ENCODE assay signal across 27 mouse cellular contexts in genomic region chr2:27187531-27187930, GRCm38 (mm10). TPM values are rescaled to one million over a fixed set of nuclear protein-coding genes. Genes with fewer than 3 reads are reported as not detected.
DNase-seq lines count a peak whose midpoint lies in the region; ATAC-seq lines count a peak whose summit lies in the region.
"Had no signal": no experiment of that assay in that cellular context is flagged by ENCODE, and none has a peak within 500 bp of the region (broad histone marks: within the 10 kb centered on the region; RNA-seq: fewer than 3 reads in every experiment).

No protein-coding gene starts in this region.

- H3K4me1 ChIP-seq in heart, embryonic 13.5 days: peaks cover 30% of the 10 kb centered on the region
- H3K4me1 ChIP-seq in hindbrain, embryonic 14.5 days (replicated peaks; ENCODE audit: control insufficient read depth, insufficient read depth, low read length): no peaks in the 10 kb centered on the region
- H3K4me1 ChIP-seq: midbrain, embryonic 13.5 days had no signal

- H3K27ac ChIP-seq in heart, embryonic 13.5 days (replicated peaks): 0 out of 2 replicates have a peak overlapping the region, but pooled peaks have one; percentile 3
- H3K27ac ChIP-seq in hindbrain, embryonic 14.5 days: no peak overlapping the region
- H3K27ac ChIP-seq: embryonic facial prominence, embryonic 15.5 days; heart, adult 2 months; hindbrain, postnatal 0 days; kidney, postnatal 0 days; limb, embryonic 13.5 days; midbrain, embryonic 13.5 days; neural tube, embryonic 15.5 days had no signal

- H3K9ac ChIP-seq in heart, embryonic 13.5 days: no peak overlapping the region
- no peak overlapping the region for H3K9ac ChIP-seq in hindbrain, embryonic 14.5 days
- H3K9ac ChIP-seq: embryonic facial prominence, embryonic 15.5 days; limb, embryonic 13.5 days; midbrain, embryonic 13.5 days; neural tube, embryonic 15.5 days had no signal

- H3K27me3 ChIP-seq in heart, embryonic 13.5 days (replicated peaks): peaks cover 21% of the 10 kb centered on the region
- no peaks in the 10 kb centered on the region for H3K27me3 ChIP-seq in hindbrain, embryonic 14.5 days (ENCODE audit: control insufficient read depth, insufficient read depth, low read length)
- H3K27me3 ChIP-seq: embryonic facial prominence, embryonic 15.5 days; limb, embryonic 13.5 days; midbrain, embryonic 13.5 days; neural tube, embryonic 15.5 days had no signal

- DNase-seq in heart, adult 9 months (ENCODE audit: low spot score in 2 of 2): no peak
- peak; percentile 87 for DNase-seq in A20 (ENCODE audit: low read depth, low spot score)
- DNase-seq in CD8-positive naive resting alpha-beta T cell, adult 2 months (ENCODE audit: low read depth in 2 of 2, low spot score in 2 of 2): peak; percentile 12 to 24
- no peak for DNase-seq in testis, postnatal 14 days (ENCODE audit: low spot score)
- no peak for DNase-seq in hindbrain, embryonic 14.5 days (ENCODE audit: low spot score)
- no peak for DNase-seq in layer of hippocampus, postnatal 36 days
- DNase-seq: cerebellum, adult 18-20 months; cerebellum, postnatal 25 days; gastrocnemius, postnatal 14 days; heart, adult 2 months; heart, postnatal 36 days; kidney, adult 18-20 months; lung, postnatal 10 days; right cerebral cortex, postnatal 25 days; thymus, postnatal 4 days had no signal

- no peaks in the 10 kb centered on the region for H3K9me3 ChIP-seq in heart, embryonic 13.5 days
- H3K9me3 ChIP-seq in hindbrain, embryonic 14.5 days (ENCODE audit: control insufficient read depth, low read length): no peaks in the 10 kb centered on the region
- H3K9me3 ChIP-seq: embryonic facial prominence, embryonic 15.5 days; G1E; limb, embryonic 13.5 days; midbrain, embryonic 13.5 days; neural tube, embryonic 15.5 days had no signal

- H3K4me2 ChIP-seq in heart, embryonic 13.5 days: no peak overlapping the region
- H3K4me2 ChIP-seq in hindbrain, embryonic 14.5 days (replicated peaks): no peak overlapping the region
- H3K4me2 ChIP-seq: embryonic facial prominence, embryonic 15.5 days; limb, embryonic 13.5 days; midbrain, embryonic 13.5 days; neural tube, embryonic 15.5 days had no signal

- peaks cover 18% of the 10 kb centered on the region for H3K36me3 ChIP-seq in heart, embryonic 13.5 days
- H3K36me3 ChIP-seq in hindbrain, embryonic 14.5 days (replicated peaks; ENCODE audit: control insufficient read depth, insufficient read depth): no peaks in the 10 kb centered on the region
- H3K36me3 ChIP-seq: embryonic facial prominence, embryonic 15.5 days; G1E; limb, embryonic 13.5 days; midbrain, embryonic 13.5 days; neural tube, embryonic 15.5 days had no signal

- ATAC-seq in heart, embryonic 13.5 days (ENCODE audit: extremely low read depth, insufficient number of reproducible peaks, low FRiP score, low TSS enrichment): no peak
- ATAC-seq in megakaryocyte, adult 5-6 weeks (ENCODE audit: poor library complexity, severe bottlenecking): peak; percentile 40
- ATAC-seq in hindbrain, embryonic 14.5 days (ENCODE audit: low FRiP score): no peak
- ATAC-seq: hindbrain, postnatal 0 days; midbrain, embryonic 13.5 days had no signal

- WGBS in heart, embryonic 13.5 days: 48% methylated on average over 6 of the region's 6 CpGs
- 89% methylated on average over 6 of the region's 6 CpGs for WGBS in hindbrain, embryonic 14.5 days

- no peak overlapping the region for H3K4me3 ChIP-seq in heart, embryonic 13.5 days
- no peak overlapping the region for H3K4me3 ChIP-seq in hindbrain, embryonic 14.5 days (replicated peaks; ENCODE audit: low read length)
- H3K4me3 ChIP-seq: embryonic facial prominence, embryonic 15.5 days; heart, adult 2 months; limb, embryonic 13.5 days; midbrain, embryonic 13.5 days; neural tube, embryonic 15.5 days had no signal

RNA-seq across cellular contexts. Expression of gene Dbh, which starts 22.5 kb away (rescaled TPM):
- polyA plus RNA-seq in heart, embryonic 13.5 days (2015; fragmentation: Nextera tagmentation; extraction: Ambion mirVana): 0.55 and 0.88 TPM in 2 replicates
- total RNA-seq in megakaryocyte, adult 5-6 weeks (2015): not detected in 2 replicates
- not detected in 2 replicates for total RNA-seq in megakaryocyte, adult 5-6 weeks (2017)
- 2.3 and 3.7 TPM in 2 replicates for polyA plus RNA-seq in hindbrain, embryonic 14.5 days (2014; fragmentation: Nextera tagmentation; extraction: Ambion mirVana)
- under 1 TPM; 0.25 to 0.48 TPM for total RNA-seq in layer of hippocampus, postnatal 36 days (2021)
- total RNA-seq: megakaryocyte progenitor cell, adult 5-6 weeks had no signal
- polyA plus RNA-seq: forebrain, embryonic 11.5 days; G1E had no signal

RNA-seq across cellular contexts. Expression of gene Fam163b, which starts 45.2 kb away (rescaled TPM):
- 0.24 and 0.53 TPM in 2 replicates for polyA plus RNA-seq in heart, embryonic 13.5 days (2015; fragmentation: Nextera tagmentation; extraction: Ambion mirVana)
- not detected in 2 replicates for total RNA-seq in megakaryocyte, adult 5-6 weeks (2015)
- not detected in 2 replicates for total RNA-seq in megakaryocyte, adult 5-6 weeks (2017)
- polyA plus RNA-seq in hindbrain, embryonic 14.5 days (2014; fragmentation: Nextera tagmentation; extraction: Ambion mirVana): 7.9 and 9.4 TPM in 2 replicates
- total RNA-seq in layer of hippocampus, postnatal 36 days (2021): 100 to 1,000 TPM; 107 to 130 TPM
- total RNA-seq: megakaryocyte progenitor cell, adult 5-6 weeks had no signal
- polyA plus RNA-seq: G1E; kidney, postnatal 0 days; liver, embryonic 16.5 days had no signal

Comparison
In these comparisons a context has a peak if more than half of its experiments do, and no peak if none do; other contexts are left out.
1. DNase-seq: peak in A20 (single experiment) and CD8-positive naive resting alpha-beta T cell, adult 2 months (2 of 2); none in heart, adult 9 months (0 of 2), testis, postnatal 14 days (single experiment), hindbrain, embryonic 14.5 days (single experiment) and layer of hippocampus, postnatal 36 days (0 of 2).
2. RNA of gene Fam163b, which starts 45.2 kb away (total RNA-seq): 107 to 130 TPM in layer of hippocampus, postnatal 36 days; not detected in megakaryocyte, adult 5-6 weeks; every median in the first group is over 100 times any median in the second.